Mouse (Mus musculus): ENCODE measurements around the gene Sp140.
A peak's percentile ranks its signal among the peaks of the same experiment; 100 is the strongest.
"Not testable (repeated sequence)": the region's sequence is repeated elsewhere in the genome, so short reads cannot be mapped to it uniquely, and the experiment has no call there.

Sp140 gene

DNA sequence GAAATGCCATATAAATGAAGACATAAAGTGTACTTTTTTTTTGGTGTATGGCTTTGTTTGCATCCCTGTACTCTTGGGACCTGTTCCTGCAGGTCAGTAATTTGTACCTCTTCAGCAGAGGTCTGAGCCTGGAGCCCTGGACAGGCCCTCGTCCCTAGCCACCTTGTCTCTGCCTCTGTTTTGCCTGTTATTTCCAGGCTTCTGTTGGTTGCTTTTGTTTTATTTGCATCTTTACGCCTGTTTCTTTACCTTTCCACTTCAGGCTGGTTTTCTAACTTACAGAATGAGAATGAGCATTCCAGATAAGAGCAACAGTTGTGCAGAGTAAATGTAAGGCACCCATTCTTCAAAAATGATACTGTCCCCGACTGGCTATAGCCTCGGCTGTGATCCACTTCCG, at the start of gene Sp140:
TSS of gene Sp140 (plus strand) at position 301 of the 400 bp plus-strand sequence.
- not testable (repeated sequence) for DNase-seq (ENCODE audit: low read depth, low spot score); H3K36me3 ChIP-seq (ENCODE audit: control insufficient read depth, insufficient read depth, low read length, poor library complexity, severe bottlenecking); H3K27me3 ChIP-seq (ENCODE audit: control insufficient read depth, insufficient read depth, low read length, poor library complexity, severe bottlenecking)

DNA sequence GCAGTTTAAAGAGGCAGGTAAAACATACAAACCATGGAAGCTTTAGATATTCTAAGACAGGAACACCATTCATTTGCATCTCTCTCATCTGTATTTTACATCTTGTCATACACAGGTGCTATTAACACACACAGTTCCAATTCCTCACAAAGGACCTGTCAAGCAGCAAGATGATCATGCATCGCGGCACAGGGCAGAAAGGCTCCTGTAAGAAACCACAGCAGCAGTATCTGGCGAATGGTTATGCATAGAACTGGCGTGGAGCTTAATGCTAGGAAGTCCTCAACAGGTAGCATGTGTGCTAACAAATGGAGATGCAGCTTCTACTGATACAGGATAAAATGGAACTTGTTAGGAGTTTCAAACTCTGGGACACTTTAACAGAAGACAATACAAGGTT, 44.9 kb upstream of the Sp140 start:
- DNase-seq (ENCODE audit: low read depth, low spot score); H3K36me3 ChIP-seq (ENCODE audit: control insufficient read depth, insufficient read depth, low read length, poor library complexity, severe bottlenecking); H3K27me3 ChIP-seq (ENCODE audit: control insufficient read depth, insufficient read depth, low read length, poor library complexity, severe bottlenecking): not testable (repeated sequence)

- H3K27me3 ChIP-seq (ENCODE audit: control insufficient read depth, insufficient read depth, low read length, poor library complexity, severe bottlenecking); H3K36me3 ChIP-seq (ENCODE audit: control insufficient read depth, insufficient read depth, low read length, poor library complexity, severe bottlenecking); DNase-seq (ENCODE audit: low read depth, low spot score): not testable (repeated sequence)
Observed at GRCm38 (mm10) chr1:85573554-85573953, 26.6 kb upstream of the Sp140 start.

DNA sequence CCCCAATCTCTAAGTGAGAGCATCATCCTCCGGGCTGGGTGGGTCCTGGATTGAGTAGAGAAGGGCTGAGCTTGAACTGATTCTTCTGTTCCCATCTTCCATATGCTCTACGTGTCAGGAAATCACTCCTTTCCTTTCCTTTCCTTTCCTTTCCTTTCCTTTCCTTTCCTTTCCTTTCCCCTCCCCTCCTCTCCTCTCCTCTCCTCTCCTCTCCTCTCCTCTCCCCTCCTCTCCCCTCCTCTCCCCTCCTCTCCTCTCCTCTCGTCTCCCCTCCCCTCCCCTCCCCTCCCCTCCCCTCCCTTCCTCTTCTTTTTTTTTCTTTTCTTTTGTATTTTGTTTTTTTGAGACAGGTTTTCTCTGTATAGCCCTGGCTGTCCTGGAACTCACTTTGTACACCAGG, 24.8 kb upstream of the Sp140 start, which contains the start of gene G530012D18Rik:
TSS of gene G530012D18Rik (plus strand) at position 301 of the 400 bp plus-strand sequence.
- not testable (repeated sequence) for H3K36me3 ChIP-seq (ENCODE audit: control insufficient read depth, insufficient read depth, low read length, poor library complexity, severe bottlenecking); DNase-seq (ENCODE audit: low read depth, low spot score); H3K27me3 ChIP-seq (ENCODE audit: control insufficient read depth, insufficient read depth, low read length, poor library complexity, severe bottlenecking)

DNA sequence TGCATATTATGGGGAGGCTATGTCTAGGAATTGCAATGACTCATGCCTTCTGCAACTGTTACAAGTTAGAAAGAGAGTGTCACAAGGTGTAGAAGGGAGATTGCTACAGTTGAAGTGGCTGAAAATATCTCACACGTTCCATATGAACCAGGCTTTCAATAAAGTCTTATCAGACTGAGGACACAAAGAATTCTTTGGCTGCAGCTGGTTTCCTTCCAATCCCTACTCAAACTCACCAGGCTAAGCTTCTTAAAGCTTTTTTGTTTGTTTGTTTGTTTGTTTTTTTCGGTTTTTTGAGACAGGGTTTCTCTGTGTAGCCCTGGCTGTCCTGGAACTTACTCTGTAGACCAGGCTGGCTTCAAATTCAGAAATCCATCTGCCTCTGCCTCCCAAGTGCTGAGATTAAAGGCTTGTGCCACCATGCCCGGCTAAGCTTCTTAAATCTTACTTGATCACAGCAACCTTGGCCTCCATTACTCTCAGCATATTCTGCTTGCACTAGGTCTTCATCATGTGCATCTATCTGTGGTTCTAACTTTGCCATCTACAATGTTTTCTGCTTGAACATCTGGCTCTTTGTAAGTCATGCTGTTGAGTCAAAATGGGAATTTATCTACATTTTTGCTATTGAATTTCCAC, 21.7 kb upstream of the Sp140 start:
- H3K36me3 ChIP-seq (ENCODE audit: control insufficient read depth, insufficient read depth, low read length, poor library complexity, severe bottlenecking); DNase-seq (ENCODE audit: low read depth, low spot score); H3K27me3 ChIP-seq (ENCODE audit: control insufficient read depth, insufficient read depth, low read length, poor library complexity, severe bottlenecking): not testable (repeated sequence)

DNA sequence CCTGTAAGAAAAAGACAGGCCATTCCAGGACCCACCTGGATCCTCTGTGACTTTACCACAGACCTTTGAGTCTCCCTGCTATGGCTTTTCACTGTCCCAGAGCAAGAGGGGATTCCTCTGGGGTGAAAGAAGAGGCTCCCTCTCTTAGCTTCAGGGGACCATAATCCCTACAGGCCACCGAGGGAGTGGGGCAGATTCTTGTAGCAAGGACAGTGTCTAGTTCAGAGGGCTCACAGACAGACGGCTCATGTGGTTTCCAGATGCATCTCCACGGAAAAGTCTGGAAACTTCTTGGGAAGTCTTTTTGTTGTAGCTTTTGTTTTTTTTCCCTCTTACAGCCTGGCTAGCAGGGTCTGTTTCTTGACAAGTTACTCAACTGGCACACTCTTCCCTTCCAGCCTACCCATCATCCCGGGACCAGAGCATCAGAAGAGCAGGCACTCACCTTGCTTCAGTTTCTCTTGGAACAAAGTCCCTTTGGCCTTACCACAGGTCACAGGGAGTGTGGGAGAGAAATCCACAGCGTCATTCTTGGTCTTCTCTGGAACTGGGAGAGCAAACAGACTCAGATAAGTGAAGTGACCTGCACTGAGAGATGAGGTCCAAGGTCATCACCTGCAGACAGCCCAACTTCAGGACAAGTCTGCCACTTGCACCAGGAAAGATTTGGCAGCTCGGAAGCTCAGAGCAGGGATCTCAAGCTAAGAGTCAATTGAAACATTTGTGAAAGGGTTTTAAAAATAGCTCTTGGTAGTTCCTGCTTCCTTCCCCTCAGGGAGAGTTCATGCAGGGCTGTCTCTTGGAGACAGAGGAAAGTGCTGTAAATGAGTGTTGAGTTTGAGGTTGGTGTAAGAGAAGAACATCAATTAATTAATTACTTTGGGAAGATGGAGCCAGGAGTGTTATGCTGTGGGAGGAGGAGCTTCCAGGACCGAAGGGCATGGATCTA, 20.7 kb upstream of the Sp140 start:
- H3K36me3 ChIP-seq (ENCODE audit: control insufficient read depth, insufficient read depth, low read length, poor library complexity, severe bottlenecking); H3K27me3 ChIP-seq (ENCODE audit: control insufficient read depth, insufficient read depth, low read length, poor library complexity, severe bottlenecking); DNase-seq (ENCODE audit: low read depth, low spot score): not testable (repeated sequence)

DNA sequence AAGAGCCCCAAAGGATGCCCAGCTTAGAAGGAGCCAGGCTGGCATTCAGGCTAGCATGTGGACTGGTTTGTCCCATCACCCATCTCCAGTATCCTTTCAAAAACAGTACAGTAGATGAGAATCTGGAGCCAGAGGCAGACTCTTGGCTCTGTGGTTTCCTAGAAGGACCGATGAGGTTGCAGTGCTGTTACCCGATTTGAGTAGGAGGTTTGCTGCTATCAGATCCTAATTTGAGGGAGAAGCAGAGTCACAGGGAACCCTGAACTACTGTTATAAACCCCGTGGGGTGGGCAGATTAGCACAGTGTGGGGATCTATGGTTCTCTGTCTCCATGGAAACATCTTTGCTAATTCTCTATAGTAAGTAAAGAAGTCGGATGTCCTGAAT, 20.0 kb upstream of the Sp140 start:
- not testable (repeated sequence) for H3K27me3 ChIP-seq (ENCODE audit: control insufficient read depth, insufficient read depth, low read length, poor library complexity, severe bottlenecking); H3K36me3 ChIP-seq (ENCODE audit: control insufficient read depth, insufficient read depth, low read length, poor library complexity, severe bottlenecking); DNase-seq (ENCODE audit: low read depth, low spot score)

DNA sequence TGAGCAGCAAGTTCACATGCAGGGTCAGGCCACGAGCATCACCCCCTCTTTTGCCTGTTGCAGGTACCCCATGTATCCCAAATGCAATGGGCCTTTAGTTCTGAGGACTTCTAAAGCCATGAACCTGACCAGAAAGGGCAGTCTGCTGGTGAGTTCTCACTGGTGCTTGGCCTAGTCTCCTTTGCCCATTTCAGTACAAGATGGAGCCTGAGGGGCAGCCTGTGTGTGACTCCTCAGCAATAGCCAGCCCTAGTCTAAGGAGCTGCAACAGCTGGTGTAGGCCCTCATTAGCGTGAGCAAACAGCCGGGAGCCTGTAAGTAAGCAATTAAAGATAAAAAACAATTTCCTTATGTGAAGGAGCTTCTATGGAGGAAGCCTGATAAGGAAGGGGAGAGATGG, 19.6 kb upstream of the Sp140 start:
- DNase-seq (ENCODE audit: low read depth, low spot score); H3K27me3 ChIP-seq (ENCODE audit: control insufficient read depth, insufficient read depth, low read length, poor library complexity, severe bottlenecking); H3K36me3 ChIP-seq (ENCODE audit: control insufficient read depth, insufficient read depth, low read length, poor library complexity, severe bottlenecking): not testable (repeated sequence)

GRCm38 (mm10) chr1:85581518-85581917, 18.7 kb upstream of the Sp140 start:
- not testable (repeated sequence) for H3K36me3 ChIP-seq (ENCODE audit: control insufficient read depth, insufficient read depth, low read length, poor library complexity, severe bottlenecking); H3K27me3 ChIP-seq (ENCODE audit: control insufficient read depth, insufficient read depth, low read length, poor library complexity, severe bottlenecking)
- DNase-seq (ENCODE audit: low read depth, low spot score) = peak; percentile 35

DNA sequence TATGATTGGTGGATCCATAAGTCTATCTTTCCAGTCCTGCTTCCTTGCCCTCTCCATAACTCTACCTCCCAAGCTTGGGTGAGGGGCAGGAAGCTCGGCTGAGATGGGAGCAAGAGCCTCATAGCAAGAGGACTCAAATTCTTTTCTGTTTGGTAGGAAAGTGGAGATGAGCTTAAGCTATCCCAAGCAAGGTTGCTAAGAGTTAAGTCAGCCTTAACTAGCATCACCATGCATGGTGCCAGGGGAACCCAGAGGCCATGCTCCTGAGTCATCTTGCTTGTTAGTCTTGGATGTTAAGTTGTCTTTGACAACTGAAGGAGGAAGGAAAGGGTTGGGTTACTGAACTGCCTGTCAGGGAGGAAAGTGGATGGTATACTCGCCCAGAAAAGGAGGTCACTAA, 11.5 kb upstream of the Sp140 start:
- H3K36me3 ChIP-seq (ENCODE audit: control insufficient read depth, insufficient read depth, low read length, poor library complexity, severe bottlenecking) = not testable (repeated sequence)

GRCm38 (mm10) chr1:85592526-85592925, 7.7 kb upstream of the Sp140 start:
- H3K36me3 ChIP-seq (ENCODE audit: control insufficient read depth, insufficient read depth, low read length, poor library complexity, severe bottlenecking); H3K27me3 ChIP-seq (ENCODE audit: control insufficient read depth, insufficient read depth, low read length, poor library complexity, severe bottlenecking); DNase-seq (ENCODE audit: low read depth, low spot score): not testable (repeated sequence)

More for the DNA sequence above, 11.5 kb upstream of the Sp140 start:
- H3K27me3 ChIP-seq (ENCODE audit: control insufficient read depth, insufficient read depth, low read length, poor library complexity, severe bottlenecking); DNase-seq (ENCODE audit: low read depth, low spot score): not testable (repeated sequence)

GRCm38 (mm10) chr1:85598271-85599012, 1.7 kb upstream of the Sp140 start, which contains the start of gene Sp110:
Sp110 (minus strand) TSS chr1:85598817.
- DNase-seq (ENCODE audit: low read depth, low spot score) = peak; percentile 65
- not testable (repeated sequence) for H3K36me3 ChIP-seq (ENCODE audit: control insufficient read depth, insufficient read depth, low read length, poor library complexity, severe bottlenecking); H3K27me3 ChIP-seq (ENCODE audit: control insufficient read depth, insufficient read depth, low read length, poor library complexity, severe bottlenecking)

DNA sequence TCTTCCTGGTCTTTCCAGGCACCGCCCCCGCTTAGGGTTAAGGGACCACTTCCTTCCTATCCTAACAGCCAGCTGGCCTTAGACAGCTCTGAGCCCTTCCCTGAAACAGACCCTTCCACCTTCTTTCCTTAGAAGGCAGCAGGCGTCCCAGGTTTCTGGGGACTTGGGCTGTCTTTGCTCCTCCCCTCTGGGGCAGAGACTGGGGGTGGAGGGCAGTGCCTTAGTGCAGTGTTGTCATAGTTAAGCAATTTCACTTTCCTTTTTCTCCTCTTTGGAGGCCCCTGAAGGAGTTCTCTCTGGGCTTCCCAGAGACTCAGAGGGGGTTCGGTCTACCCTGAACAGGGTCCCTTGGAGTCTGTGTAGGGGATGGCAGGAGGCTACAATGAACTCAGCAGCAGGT, 616 bp downstream of the Sp140 start:
- not testable (repeated sequence) for H3K36me3 ChIP-seq (ENCODE audit: control insufficient read depth, insufficient read depth, low read length, poor library complexity, severe bottlenecking); H3K27me3 ChIP-seq (ENCODE audit: control insufficient read depth, insufficient read depth, low read length, poor library complexity, severe bottlenecking)
- peak; percentile 67 for DNase-seq (ENCODE audit: low read depth, low spot score)

- not testable (repeated sequence) for H3K27me3 ChIP-seq (ENCODE audit: control insufficient read depth, insufficient read depth, low read length, poor library complexity, severe bottlenecking); DNase-seq (ENCODE audit: low read depth, low spot score); H3K36me3 ChIP-seq (ENCODE audit: control insufficient read depth, insufficient read depth, low read length, poor library complexity, severe bottlenecking)
Observed at GRCm38 (mm10) chr1:85604341-85604740, 4.2 kb downstream of the Sp140 start.

- H3K36me3 ChIP-seq (ENCODE audit: control insufficient read depth, insufficient read depth, low read length, poor library complexity, severe bottlenecking); H3K27me3 ChIP-seq (ENCODE audit: control insufficient read depth, insufficient read depth, low read length, poor library complexity, severe bottlenecking): not testable (repeated sequence)
- peak; percentile 85 for DNase-seq (ENCODE audit: low read depth, low spot score)
Observed at GRCm38 (mm10) chr1:85608361-85608760, 8.2 kb downstream of the Sp140 start.
